Mouse (Mus musculus) olfactory bulb, adult 2 months (tissue): ENCODE measurements around the gene Grip1.

Experiments
- CTCF ChIP-seq: fragments of 200-500 bp; IDR thresholded peaks from 2 replicates; pipeline ENCODE4 v1.5.1; 2012; ENCODE audit warnings: low read depth, mild to moderate bottlenecking, low read length, moderate library complexity; ENCODE audit not compliant: insufficient read depth
- POLR2A ChIP-seq: fragments of 200-500 bp; IDR thresholded peaks from 2 replicates; pipeline ENCODE4 v1.6.1; 2012; ENCODE audit warnings: mild to moderate bottlenecking, low read depth, low read length, moderate library complexity; ENCODE audit not compliant: insufficient read depth

DNA sequence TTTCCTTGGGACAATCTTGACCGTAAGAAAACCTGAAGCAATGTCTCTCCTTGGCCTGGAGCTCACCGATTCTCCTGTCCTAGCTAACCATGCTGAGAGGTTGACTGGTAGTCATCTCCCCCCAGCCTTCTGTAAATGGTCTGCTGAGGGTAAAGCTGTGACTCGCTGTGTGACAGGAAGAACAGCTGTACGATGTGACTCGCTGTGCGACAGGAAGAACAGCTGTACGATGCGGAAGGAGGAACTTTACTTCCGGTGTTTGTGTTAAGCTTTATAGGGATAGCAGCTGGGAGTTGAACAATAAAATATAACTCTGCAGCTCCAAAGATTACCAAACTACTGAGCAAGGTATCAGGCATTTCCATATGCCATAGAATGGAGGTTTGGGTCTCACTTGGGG is 119.5 kb downstream of the Grip1 start:
- TF ChIP-seq POLR2A (no peak), CTCF (no peak)
